Mouse (Mus musculus): ENCODE results near the gene Naglu. TPM values are rescaled to one million over a fixed set of nuclear protein-coding genes. Genes with fewer than 3 reads are reported as not detected.
A peak's percentile ranks its signal among the peaks of the same experiment; 100 is the strongest.

Naglu gene
- polyA plus RNA-seq (2015; fragmentation: Nextera tagmentation; extraction: Ambion mirVana): 18.9 and 21.9 TPM in 2 replicates

GRCm38 (mm10) chr11:101069391-101070188 lies at the start of gene Naglu:
TSS of gene Naglu (plus strand) at chr11:101070012.
- peak within 1 kb of the TSS; percentile 99 for H3K4me2 ChIP-seq (replicated peaks; ENCODE audit: low read depth, low read length)

GRCm38 (mm10) chr11:101023371-101023770 lies 46.4 kb upstream of the Naglu start:
- Histone ChIP-seq H3K27me3 (replicated peaks; ENCODE audit: insufficient read depth, low read length) (no peaks in the 10 kb centered on the region), H3K27ac (ENCODE audit: low read length) (no peak overlapping the region), H3K9me3 (ENCODE audit: low read length) (no peaks in the 10 kb centered on the region), H3K4me2 (replicated peaks; ENCODE audit: low read depth, low read length) (no peak overlapping the region), H3K36me3 (ENCODE audit: insufficient read depth, low read length) (peaks cover 45% of the 10 kb centered on the region), H3K9ac (replicated peaks; ENCODE audit: low read depth) (no peak overlapping the region), H3K4me3 (ENCODE audit: low read depth, low read length) (no peak overlapping the region), H3K4me1 (ENCODE audit: insufficient read depth, low read depth, low read length) (no peaks in the 10 kb centered on the region)
- ATAC-seq (no peak), DNase-seq (ENCODE audit: low spot score) (no peak)
- TF ChIP-seq EP300 (IDR thresholded peaks at IDR 0.05): no peak
- TF ChIP-seq CTCF (IDR thresholded peaks at IDR 0.05): no peak
- 84% methylated on average over 12 of the region's 12 CpGs for WGBS

More at GRCm38 (mm10) chr11:101069391-101070188, at the start of gene Naglu:
- peak; percentile 94 for ATAC-seq
- Histone ChIP-seq H3K4me3 (ENCODE audit: low read depth, low read length) (peak within 1 kb of the TSS; percentile 61), H3K9ac (replicated peaks; ENCODE audit: low read depth) (peak within 1 kb of the TSS; percentile 56), H3K9me3 (ENCODE audit: low read length) (no peaks in the 10 kb centered on the region), H3K27ac (ENCODE audit: low read length) (no peak within 1 kb of the TSS), H3K4me1 (ENCODE audit: insufficient read depth, low read depth, low read length) (0 out of 2 replicates have a peak, but pooled peaks cover 3% of the 10 kb centered on the region), H3K27me3 (replicated peaks; ENCODE audit: insufficient read depth, low read length) (no peaks in the 10 kb centered on the region), H3K36me3 (ENCODE audit: insufficient read depth, low read length) (no peaks in the 10 kb centered on the region)
- TF ChIP-seq EP300 (IDR thresholded peaks at IDR 0.05) (no peak), CTCF (IDR thresholded peaks at IDR 0.05) (no peak)
- DNase-seq (ENCODE audit: low spot score): peak; percentile 96
- WGBS: 4% methylated on average over 35 of the region's 35 CpGs

- Histone ChIP-seq H3K9ac (replicated peaks; ENCODE audit: low read depth) (no peak overlapping the region), H3K4me2 (replicated peaks; ENCODE audit: low read depth, low read length) (no peak overlapping the region), H3K27me3 (replicated peaks; ENCODE audit: insufficient read depth, low read length) (no peaks in the 10 kb centered on the region), H3K27ac (ENCODE audit: low read length) (no peak overlapping the region), H3K4me3 (ENCODE audit: low read depth, low read length) (no peak overlapping the region), H3K4me1 (ENCODE audit: insufficient read depth, low read depth, low read length) (no peaks in the 10 kb centered on the region), H3K36me3 (ENCODE audit: insufficient read depth, low read length) (peaks cover 47% of the 10 kb centered on the region), H3K9me3 (ENCODE audit: low read length) (no peaks in the 10 kb centered on the region)
- ATAC-seq (no peak), DNase-seq (ENCODE audit: low spot score) (no peak)
- WGBS: 78% methylated on average over 4 of the region's 4 CpGs
- TF ChIP-seq EP300 (IDR thresholded peaks at IDR 0.05) (no peak), CTCF (IDR thresholded peaks at IDR 0.05) (no peak)
Measured at GRCm38 (mm10) chr11:101024001-101024400, 45.8 kb upstream of the Naglu start.

GRCm38 (mm10) chr11:101027121-101027520 lies 42.7 kb upstream of the Naglu start:
- Histone ChIP-seq H3K4me2 (replicated peaks; ENCODE audit: low read depth, low read length) (no peak overlapping the region), H3K9ac (replicated peaks; ENCODE audit: low read depth) (no peak overlapping the region), H3K4me1 (ENCODE audit: insufficient read depth, low read depth, low read length) (no peaks in the 10 kb centered on the region), H3K9me3 (ENCODE audit: low read length) (no peaks in the 10 kb centered on the region), H3K4me3 (ENCODE audit: low read depth, low read length) (no peak overlapping the region), H3K27ac (ENCODE audit: low read length) (no peak overlapping the region), H3K36me3 (ENCODE audit: insufficient read depth, low read length) (peaks cover 43% of the 10 kb centered on the region), H3K27me3 (replicated peaks; ENCODE audit: insufficient read depth, low read length) (no peaks in the 10 kb centered on the region)
- ATAC-seq (no peak), DNase-seq (ENCODE audit: low spot score) (no peak)
- 85% methylated on average over 11 of the region's 11 CpGs for WGBS
- TF ChIP-seq CTCF (IDR thresholded peaks at IDR 0.05): no peak
- TF ChIP-seq EP300 (IDR thresholded peaks at IDR 0.05): no peak

- Histone ChIP-seq H3K9me3 (ENCODE audit: low read length) (no peaks in the 10 kb centered on the region), H3K4me2 (replicated peaks; ENCODE audit: low read depth, low read length) (no peak overlapping the region), H3K4me3 (ENCODE audit: low read depth, low read length) (no peak overlapping the region), H3K27me3 (replicated peaks; ENCODE audit: insufficient read depth, low read length) (no peaks in the 10 kb centered on the region), H3K9ac (replicated peaks; ENCODE audit: low read depth) (no peak overlapping the region), H3K4me1 (ENCODE audit: insufficient read depth, low read depth, low read length) (no peaks in the 10 kb centered on the region), H3K36me3 (ENCODE audit: insufficient read depth, low read length) (peaks cover 38% of the 10 kb centered on the region), H3K27ac (ENCODE audit: low read length) (no peak overlapping the region)
- no peak for ATAC-seq
- WGBS: 87% methylated on average over 8 of the region's 8 CpGs
- DNase-seq (ENCODE audit: low spot score): no peak
- no peak for TF ChIP-seq CTCF (IDR thresholded peaks at IDR 0.05)
- TF ChIP-seq EP300 (IDR thresholded peaks at IDR 0.05): no peak
Measured at GRCm38 (mm10) chr11:101029320-101029719, 40.5 kb upstream of the Naglu start.

- DNase-seq (ENCODE audit: low spot score): no peak
- Histone ChIP-seq H3K9me3 (ENCODE audit: low read length) (no peaks in the 10 kb centered on the region), H3K4me3 (ENCODE audit: low read depth, low read length) (no peak overlapping the region), H3K4me2 (replicated peaks; ENCODE audit: low read depth, low read length) (no peak overlapping the region), H3K4me1 (ENCODE audit: insufficient read depth, low read depth, low read length) (no peaks in the 10 kb centered on the region), H3K27ac (ENCODE audit: low read length) (no peak overlapping the region), H3K9ac (replicated peaks; ENCODE audit: low read depth) (no peak overlapping the region), H3K27me3 (replicated peaks; ENCODE audit: insufficient read depth, low read length) (no peaks in the 10 kb centered on the region), H3K36me3 (ENCODE audit: insufficient read depth, low read length) (peaks cover 36% of the 10 kb centered on the region)
- TF ChIP-seq EP300 (IDR thresholded peaks at IDR 0.05) (no peak), CTCF (IDR thresholded peaks at IDR 0.05) (no peak)
- no peak for ATAC-seq
- WGBS: 83% methylated on average over 10 of the region's 10 CpGs
Measured at GRCm38 (mm10) chr11:101030136-101030807, 39.5 kb upstream of the Naglu start.

Data from lung, postnatal 0 days (tissue).